Mouse (Mus musculus) liver, embryonic 14.5 days (tissue): ENCODE measurements around the gene Hacd3.

ENCODE experiments used
- CTCF ChIP-seq: IDR thresholded peaks from 2 replicates; pipeline ENCODE4 v1.5.1; 2016; ENCODE audit warnings: antibody characterized with exemption, low read depth, control low read depth
- EP300 ChIP-seq: IDR thresholded peaks from 2 replicates; pipeline ENCODE4 v1.6.1; 2016; ENCODE audit warnings: antibody characterized with exemption, low read depth

DNA sequence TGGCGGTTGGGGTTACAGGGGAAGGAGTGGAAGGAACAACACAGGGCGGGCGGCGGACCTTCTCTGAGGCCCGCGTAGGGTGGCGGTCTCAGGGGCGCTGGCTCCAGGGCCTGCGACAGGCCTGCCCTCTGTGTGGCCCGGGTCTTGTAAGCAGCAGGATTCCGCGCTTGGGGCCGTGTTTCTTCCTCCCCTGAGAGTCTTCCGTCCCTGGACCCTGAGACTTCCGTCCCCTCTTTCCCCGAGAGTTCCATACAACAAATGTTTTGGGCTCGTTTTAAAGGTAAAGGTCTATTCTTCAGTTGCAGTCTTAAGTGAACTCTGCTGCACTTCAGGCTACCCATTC lies 60.5 kb downstream of the Hacd3 start:
- TF ChIP-seq CTCF (no peak), EP300 (no peak)
